Mouse (Mus musculus) cerebellum, adult 8-10 months (tissue): ENCODE data around the gene Tdrd9.
"Not testable (repeated sequence)": the region's sequence is repeated elsewhere in the genome, so short reads cannot be mapped to it uniquely, and the experiment has no call there.

Experiments used
- DNase-seq: peaks from one replicate; pipeline ENCODE4 v3.0.0; 2022

Gene Tdrd9

DNA sequence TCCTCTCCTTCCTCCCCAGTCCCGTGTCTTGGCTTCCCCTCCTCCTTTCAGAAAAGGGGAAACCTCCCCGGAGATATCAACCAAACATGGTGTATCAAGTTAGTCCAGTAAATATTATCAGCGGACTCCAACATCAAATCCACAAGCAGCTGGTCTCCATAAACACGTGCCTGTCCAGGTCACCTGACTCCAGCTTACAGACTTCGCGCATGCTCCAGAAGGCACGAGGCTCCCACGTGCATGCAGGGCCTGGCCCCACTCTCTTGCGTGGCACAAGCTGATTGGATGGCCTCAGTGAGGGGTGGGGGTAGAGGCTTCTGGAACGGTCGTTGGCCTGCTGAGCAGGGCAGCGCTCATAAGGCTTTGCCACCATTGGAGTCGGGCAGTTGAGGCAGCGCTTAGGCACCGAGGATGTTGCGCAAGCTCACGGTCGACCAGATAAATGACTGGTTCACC is at the start of gene Tdrd9:
Tdrd9 (plus strand) TSS at position 329 of the 456 bp plus-strand sequence.
- DNase-seq = no peak

DNA sequence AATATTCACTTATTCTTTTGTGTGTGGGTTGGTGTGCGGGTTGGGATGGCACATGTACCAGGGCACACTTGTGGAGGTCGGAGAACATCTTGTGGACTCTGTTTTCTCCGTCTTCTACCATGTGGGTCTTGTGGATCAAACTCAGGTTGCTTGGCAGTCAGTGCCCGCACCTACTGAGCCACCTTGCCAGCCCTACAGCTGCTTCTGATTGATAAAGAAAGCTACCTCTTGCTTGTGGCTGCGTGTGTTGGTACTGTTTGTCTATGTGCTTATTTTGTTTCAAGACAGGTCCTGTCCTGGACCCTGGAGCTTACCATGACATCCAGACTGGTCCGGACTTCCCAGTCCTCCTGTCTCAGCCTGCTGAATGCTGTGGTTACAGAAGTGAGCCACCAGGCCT is 48.2 kb upstream of the Tdrd9 start:
- DNase-seq = no peak

DNA sequence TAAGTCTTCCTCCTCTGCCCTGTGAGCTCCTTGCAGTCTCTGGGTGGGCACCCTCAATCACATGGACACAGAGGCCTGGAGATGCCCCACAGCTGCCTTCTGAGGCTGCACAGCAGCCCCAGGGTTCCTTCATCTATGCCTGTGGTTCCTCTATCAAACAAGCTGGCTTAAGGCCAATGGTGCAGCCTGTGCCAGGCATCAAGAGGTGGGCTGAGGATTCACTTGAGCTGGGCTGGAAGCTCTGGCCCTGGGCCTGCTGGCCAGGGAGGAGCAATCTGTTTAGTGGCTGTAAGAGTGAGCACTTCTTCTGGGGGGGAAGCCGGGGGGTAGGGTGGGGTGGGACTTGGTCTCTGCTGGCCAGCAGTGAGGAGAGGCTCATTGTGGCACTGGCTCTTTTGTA is 44.0 kb upstream of the Tdrd9 start:
- DNase-seq = no peak

DNA sequence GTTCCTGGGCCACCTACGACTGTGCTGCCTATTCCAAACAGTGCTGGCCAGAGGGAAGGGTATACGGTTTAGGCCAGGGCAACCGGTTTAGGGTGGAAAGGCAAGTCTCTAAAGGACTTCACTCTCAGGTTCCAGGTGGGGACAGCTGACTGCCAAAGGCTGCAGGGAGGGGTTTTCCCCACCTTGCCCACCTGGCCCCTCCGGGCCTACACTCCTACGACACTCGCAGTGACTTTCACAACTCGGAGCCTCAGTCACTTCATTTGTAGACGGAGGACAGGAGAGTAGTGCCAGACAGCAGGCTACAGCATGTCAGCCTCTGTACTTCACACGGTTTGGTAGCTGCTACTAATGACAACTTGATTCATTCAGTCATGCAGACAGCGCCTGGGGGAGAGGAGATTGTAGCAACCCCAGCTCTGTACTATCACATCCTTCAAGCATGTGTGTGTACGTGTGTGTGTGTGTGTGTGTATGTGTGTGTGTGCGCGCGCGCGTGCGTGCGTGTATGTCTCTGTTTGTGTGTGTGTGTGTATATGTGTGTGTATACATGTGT is 42.9 kb upstream of the Tdrd9 start:
- DNase-seq = no peak

DNA sequence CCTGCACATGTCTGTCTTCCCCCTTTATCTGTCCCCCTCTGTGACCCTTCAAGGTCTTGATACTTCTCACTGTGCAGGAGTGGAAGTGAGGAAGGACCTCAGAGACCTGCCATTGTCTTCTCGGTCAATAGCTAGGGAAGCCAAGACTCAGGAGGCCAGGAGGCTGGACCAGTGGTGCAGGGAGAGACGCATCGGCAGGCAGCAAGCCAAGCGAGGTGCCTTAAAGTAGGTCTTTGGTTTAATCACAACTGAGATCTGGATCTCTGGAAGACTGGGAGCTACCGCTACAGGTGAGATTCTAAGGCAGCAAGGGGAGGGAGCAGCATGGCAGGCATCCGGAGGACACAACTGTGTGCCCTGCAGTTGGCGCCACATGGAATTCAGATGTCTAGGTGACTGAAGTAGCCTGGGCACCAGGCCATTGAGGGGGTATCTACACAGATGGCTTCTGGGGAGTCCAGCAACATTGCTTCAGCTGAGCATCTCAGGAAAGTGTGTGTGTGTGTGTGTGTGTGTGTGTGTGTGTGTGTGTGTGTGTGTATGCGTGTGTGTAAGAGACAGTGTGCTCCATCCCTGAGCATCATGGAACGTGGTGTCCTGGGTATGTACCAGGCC is 39.8 kb upstream of the Tdrd9 start:
- DNase-seq = no peak

DNA sequence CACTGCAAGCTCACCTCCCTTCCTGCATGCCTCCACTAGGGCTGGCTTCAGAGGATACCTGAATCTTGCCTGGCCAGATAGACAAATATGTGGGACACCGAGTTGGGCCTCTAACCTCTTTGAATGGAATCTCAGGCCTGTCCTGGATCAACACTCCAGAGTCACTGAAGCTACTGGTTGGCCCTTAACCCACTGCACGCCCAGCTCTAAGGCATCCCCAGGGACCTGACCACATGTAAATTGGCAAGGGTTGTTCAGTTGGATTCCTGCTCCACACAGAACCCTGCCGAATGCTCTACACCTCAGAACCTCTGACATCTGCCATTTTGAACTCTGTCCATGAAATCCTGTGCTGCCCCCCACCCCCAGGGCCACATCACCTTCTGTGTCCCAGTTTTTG is 38.8 kb upstream of the Tdrd9 start:
- no peak for DNase-seq

DNA sequence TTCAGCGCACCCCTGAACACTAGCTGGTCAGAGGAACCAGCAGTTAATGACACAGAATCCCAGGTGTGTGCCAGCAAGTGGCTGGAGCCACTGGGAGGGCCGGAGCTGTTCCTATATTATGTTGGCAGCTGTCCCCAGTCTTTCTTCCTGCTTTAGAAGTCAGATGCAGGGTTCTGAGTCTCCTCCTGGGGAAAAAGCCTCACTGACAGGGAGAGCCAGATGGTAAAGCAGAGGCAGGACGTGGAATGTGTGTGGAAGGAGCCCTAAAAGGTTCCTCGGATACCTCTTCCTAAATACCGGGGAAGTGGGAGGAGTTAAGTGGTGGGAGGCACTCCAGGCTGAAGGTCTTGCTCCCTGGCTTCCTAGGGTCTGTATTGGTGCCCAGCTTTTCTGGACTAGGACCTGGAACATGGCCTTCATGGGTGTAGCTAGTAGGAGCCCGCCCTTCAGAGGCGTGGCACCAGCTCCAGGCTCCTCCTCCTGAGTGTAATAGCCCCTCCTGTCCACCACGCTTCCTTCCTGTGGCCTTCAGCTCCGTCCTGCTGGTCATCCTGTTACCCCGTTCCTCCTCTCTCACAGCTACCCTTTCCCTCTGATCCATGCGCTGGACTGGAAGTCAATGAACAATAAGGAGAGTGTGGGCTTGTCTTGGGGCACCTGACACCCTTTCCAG is 38.2 kb upstream of the Tdrd9 start:
- no peak for DNase-seq

DNA sequence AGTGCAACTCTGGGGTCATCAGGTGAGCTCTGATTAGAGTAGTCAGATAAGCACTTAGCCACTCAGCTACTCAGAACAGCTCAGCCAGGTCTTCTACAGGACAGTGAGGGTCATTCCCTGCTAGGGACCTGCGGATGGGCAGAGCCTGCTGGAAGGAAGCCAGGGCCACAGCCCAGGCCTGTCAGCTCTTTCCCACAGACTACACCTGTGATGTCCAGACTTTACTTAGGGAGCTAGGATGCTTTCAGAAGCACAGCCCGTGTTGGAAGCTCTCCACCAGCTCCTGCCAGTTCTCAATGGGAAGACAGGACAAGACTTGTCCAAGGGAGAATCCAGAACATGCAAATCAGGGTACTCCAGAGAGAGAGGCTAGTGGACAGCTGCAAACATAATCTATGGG is 37.4 kb upstream of the Tdrd9 start:
- DNase-seq = no peak

DNA sequence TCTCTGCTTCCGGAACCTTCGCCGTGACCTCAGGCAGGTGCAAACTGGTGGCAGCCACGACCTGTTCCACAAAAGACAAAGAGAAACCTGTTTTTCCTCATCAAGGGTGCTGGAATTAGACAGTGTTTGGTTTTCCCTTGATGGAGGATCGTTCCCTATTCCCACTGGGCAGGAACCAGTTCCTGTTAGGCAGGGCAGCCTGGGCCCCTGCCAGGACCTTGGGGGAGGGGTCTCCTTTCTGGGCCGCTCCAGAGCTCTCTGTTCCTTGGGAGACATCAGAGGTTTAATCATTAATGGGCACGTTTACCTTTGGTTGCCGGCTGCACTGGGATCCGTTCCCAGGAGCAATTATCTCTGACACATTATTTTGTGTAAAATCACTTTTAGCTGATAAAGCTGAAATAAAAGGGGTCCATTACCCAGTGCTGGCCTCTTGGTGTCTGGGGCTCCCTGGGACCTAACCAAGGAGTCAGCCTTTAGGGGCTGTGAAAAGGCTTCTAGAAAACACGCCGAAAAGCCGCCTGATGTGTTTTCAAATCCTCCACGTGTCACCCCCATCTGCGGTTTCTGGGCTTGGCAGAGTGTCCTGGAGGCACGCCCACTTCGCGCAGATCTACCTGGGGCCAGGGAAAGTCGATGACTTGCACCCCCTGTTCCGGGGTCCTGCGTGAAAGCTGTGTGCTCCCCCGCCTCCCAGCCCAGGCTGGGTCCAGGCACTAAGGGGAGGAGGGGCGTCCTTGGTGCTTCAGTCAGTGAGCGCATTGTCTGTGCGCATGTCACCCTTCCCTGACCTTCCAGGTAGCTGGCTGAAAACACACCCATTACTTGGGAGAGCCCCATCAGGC is 34.4 kb upstream of the Tdrd9 start:
- no peak for DNase-seq

DNA sequence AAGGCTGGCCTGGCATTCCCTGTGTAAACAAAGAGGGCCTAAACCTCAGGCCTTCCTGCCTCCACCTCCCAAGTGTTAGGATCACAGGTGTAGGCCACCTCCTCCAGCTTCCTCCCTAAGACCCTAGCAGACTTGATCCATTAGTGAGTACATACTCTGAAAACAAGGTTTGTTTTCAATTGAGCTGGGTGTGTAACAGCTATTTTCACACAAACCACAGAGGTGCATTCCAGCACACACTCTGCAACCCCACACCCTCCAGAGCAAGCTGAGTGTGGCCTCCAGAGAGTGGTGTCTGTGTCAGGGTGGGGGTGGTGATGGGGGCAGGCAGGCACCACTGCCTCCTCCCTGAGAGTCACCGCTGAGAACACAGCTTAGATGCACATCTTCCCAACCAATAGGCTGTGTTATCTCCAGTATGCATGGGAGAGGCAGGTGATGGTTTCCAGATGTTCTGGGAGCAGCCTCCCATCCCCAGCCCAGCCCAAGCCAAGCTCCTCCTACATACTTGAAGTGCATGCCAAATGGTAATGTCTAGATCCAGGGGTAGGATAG is 32.7 kb upstream of the Tdrd9 start:
- DNase-seq = no peak

DNA sequence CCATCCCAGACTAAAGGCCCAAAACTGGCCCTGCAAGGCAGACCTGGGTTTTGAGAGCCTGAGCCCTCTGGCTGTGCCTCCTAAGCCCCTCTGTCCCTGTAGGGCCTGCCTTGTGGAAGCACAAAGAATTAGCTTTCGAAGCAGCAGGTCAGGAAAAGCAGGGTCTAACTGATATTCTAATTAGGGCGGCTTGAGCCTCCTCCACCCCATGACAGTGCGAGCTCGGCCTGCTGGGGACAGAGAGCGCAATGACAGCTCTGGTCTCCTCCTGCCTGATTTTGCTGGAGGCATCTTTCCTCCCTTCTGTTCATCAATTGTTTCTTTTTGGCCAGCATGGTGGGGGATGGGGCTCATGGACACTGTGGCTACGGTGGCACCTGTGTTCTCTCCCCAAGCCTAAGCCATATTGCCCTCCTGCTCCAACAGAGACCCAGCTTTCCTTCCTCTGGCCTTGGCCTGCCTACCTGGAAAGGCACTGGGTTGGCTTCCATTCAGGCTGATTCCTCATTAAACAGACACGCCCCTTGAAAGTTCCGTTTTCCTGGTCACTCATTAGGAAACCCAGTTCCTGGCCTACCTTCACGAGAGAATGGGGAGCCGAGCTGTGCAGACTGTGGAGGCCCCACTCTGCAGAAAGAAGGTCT is 27.8 kb upstream of the Tdrd9 start:
- DNase-seq = no peak

DNA sequence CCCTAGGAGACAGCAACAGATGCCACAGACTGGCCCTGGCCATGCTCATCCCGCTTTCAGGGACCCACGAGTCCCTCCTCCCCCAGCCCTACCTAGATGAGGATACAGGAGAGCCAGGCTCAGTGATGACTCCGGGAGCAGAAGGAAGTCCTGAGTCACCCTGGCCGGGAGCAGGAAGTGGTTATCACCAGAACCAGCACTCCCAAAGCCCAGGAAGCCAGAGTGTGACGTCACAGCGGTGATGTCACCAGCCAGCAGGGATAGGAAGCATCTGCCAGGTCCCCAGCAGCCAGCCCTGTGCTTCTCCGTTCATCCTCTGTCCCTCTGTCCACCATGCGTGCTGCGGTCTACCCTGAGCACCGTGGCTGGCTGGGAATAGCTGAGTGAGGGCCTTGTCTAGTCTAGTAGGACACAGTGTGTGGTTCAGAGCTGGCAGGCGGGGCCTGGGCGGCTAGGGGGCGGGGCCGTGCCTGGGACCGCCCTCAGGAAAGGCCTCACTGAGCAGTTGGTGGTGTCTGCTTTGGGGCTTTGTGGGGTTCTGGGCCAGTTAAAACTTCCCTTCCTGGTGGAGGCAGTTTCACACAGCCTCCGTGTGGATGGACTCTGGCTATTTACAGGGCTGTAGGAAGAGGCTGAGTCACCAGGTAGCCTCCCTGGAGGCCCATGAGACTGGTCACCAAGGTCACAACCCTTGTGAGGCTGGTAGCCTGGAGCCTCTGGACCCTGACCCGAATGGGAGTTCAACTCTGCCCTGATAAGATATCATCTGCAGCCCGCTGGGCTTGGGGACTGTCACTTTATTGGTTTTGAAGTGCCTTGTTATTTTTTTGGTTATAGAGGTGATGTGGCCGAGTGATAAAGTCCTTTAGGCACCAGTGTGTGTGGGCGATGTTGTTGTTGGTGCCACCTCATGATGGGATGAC is 27.0 kb upstream of the Tdrd9 start:
- DNase-seq = not testable (repeated sequence)

DNA sequence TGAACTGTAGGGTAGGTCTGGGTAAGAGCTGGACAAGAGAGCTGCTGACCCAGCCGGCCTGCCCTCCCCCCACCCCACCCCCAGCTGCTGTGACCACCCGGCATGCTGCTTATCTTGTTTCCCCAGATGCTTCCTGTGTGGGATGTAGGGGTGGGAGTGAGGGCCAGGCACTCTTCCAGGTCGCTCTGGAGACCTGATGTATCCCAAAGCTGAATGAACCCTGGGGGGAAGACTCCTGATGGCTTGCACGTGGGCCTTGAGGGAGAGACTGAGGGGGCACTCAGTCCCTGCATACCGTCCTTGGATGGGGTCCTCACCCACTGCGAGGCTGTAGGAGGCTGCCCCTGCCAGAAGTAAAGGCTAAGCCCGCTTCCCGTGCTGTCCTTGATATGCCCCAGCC is 26.2 kb upstream of the Tdrd9 start:
- no peak for DNase-seq

DNA sequence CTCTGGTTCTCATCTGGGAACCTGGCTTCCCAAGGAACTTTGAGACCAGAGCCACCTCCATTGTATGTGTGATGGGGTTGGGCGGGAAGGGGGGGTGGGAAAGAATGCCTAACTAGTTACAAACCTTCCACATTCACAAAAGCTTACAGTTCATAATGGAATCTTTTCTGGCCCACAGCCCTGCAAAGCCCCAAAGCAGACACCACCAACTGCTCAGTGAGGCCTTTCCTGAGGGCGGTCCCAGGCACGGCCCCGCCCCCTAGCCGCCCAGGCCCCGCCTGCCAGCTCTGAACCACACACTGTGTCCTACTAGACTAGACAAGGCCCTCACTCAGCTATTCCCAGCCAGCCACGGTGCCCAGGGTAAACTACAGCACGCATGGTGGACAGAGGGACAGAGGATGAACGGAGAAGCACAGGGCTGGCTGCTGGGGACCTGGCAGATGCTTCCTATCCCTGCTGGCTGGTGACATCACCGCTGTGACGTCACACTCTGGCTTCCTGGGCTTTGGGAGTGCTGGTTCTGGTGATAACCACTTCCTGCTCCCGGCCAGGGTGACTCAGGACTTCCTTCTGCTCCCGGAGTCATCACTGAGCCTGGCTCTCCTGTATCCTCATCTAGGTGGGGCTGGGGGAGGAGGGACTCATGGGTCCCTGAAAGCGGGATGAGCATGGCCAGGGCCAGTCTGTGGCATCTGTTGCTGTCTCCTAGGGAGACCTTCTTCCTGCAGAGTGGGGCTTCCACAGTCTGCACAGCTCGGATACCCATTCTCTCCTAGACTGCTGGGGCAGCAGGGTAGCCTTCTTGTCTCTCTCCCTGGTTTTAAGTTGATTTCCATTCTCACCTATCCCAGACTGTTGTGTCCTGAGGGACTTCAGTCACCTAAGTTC is 25.3 kb upstream of the Tdrd9 start:
- DNase-seq = not testable (repeated sequence)

DNA sequence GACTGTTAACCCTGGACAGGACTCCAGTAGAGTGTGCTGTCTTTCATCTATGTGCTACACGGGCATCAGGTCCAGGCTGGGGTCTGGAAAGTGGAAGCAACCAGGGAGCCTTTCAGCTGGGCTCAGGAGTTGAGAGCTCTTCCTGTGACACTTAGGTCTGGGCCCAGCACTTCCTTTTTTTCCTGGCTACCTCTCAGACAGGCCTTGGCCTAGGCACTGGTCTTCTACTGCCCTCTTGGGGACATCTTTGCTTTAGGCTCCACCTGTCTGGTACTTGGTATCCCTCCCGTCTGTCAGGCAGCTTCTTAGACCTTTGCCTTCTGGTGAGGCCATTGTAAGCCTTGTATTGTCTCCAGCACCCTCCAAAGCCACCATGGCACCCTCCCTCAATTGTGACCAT is 24.6 kb upstream of the Tdrd9 start:
- peak; percentile 59 for DNase-seq

DNA sequence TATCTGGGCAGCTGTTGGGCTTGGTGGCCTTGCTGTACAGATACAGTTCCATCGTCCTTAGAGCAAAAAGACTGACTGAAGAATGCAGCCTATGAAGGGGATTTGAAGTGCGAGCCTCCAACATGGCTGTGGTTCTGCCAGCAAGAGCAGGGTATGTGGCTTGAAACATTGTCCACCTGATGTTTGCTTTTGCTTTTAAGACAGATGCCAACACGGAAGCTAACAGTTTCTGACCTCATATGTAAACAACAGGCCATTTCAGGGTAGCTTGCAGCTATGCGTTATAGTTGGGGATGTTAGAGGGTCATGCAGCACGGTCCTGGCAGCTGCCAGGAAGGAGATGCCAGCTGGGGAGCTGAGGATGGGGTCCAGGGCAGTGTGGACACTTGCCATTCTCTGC is 20.9 kb upstream of the Tdrd9 start:
- DNase-seq = no peak

DNA sequence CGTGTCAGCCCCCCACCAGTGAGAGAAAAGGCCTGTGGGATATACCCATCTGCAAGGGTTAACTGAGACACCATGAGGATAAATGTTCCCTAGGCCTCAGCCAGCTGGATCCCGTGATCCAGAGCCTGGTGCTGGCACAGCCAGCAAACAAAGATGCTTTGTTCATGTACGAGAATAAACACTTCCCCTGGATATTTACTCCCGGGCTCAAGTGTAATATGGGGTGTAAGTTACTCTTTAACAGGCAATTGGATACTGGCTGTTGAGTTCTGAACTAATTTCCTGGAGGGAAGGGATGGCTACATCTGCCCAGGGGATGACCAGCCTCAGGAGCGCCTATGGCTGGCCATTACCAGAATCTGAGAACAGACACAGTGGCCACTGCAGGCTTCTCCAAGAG is 19.7 kb upstream of the Tdrd9 start:
- no peak for DNase-seq

DNA sequence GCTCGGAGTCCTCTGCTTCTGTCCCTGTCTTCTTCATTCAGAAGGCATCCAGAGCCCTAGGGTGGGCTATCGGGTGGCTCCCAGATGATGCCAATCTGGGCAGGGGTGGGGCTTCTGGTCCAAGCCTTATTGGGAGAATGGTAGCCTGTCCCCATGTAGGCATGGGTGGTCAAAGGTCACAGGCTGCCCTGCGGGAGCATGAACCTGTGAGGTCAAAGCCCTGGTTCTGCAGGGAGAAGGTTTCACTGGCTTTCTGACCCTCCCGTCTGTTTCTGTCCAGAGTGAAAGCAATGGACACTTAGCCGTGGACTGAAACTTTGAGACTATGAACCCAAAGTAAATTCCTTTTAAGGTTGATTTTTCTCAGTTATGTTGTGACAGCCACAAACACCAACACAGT is 15.2 kb upstream of the Tdrd9 start:
- DNase-seq = no peak

DNA sequence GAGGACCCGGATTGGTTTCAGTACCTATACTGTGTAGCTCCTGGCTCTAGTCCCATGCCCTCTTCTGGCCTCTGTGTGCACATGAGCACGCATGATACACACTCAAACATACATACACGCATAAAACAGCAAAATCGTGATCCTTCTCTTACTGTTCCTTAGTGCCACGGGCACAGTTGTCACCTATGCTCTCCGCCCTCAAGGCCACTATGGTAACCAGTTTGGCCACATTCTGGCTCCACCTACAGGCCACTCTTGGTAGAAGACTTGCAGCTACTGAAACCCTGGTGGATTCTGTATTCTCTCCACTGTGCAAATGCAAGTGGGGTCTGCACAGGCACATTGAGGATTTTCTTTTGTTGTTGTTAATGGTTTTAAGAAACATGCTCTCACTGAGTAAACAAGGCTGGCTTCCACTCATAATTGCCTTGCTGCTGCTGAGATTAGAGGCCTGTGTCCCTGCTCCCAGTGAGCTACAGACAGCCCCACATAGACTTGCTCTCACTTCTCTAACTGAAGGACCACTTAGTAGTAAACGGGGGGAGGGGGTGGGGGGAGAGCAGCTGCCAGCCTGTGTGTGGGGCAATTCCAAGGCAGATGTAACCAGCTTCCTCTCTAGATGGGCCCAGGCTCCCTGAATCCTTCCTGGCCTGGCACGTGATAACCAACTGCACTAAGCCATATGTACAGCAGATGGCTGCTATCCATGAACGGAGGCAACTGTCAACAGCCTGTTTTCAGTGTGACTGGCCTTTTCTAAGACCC is 13.1 kb upstream of the Tdrd9 start:
- DNase-seq = peak; percentile 77

DNA sequence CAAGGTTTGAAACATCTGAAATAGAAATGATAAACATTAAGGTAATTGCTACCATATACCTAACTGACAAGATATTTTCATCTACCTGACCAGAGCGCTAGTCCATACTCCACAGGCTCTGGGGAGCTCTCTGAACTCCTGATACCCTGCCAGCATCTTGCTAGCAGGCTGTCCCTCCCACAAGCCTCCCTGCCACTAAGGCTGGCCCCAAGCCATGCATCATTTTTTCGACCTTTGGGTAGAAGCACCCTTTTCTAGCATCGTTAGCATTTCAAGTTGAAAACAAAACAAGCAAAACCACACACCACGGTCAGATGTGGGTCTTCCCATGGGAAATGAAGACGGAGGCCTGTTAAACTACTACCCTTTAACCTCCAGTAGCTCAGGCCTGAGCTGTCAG is 8.0 kb upstream of the Tdrd9 start:
- DNase-seq = no peak
